Mouse (Mus musculus): ENCODE data around the gene Zbtb17.

Gene Zbtb17

DNA sequence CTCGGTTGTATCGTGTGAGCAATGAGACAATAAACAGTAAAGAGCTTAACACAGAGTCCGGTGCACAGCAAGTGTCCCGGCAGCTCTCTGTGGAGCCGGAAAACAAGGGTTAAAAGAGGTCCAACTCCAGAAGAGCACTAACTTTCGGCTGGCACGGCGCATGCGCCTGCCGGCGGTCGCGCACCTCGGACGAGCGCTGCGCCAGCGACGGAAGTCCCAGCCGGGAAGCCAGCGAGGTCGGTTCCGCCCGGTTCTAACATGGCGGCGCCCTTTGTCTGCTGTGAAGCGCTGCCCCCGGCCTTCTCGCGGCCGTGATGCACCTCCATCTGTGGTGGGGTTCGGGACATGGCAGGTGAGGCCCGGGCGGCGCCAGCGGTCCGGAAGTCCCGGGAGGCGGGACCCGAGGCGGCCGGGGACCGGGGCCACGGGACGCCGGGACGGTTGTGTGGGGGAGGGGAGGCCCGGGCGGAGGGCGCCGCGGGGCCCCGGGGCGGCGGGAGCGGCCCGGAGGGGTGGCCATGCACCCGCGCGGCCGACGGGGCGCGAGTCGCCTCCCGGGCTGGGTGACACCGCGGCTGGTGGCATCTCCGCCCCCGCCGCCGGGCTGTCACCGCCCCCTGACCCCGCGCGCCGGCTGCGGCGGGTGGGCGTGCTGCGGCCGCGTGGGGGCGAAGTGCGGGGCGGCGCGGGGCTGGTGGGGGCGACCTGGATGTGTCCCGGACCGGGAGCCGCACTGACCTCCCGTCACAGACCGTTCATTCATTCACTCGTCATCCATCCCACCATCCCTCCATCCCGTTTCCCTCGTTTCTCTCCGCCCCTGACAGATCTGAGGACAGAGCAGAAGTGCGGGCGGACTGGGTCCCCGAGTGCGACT, at the start of gene Zbtb17:
Gene Zbtb17, plus strand, starts transcription at position 204 of the 877 bp plus-strand sequence.
- DNase-seq (ENCODE audit: low spot score in 2 of 2) = peak; percentile 84 to 90

DNA sequence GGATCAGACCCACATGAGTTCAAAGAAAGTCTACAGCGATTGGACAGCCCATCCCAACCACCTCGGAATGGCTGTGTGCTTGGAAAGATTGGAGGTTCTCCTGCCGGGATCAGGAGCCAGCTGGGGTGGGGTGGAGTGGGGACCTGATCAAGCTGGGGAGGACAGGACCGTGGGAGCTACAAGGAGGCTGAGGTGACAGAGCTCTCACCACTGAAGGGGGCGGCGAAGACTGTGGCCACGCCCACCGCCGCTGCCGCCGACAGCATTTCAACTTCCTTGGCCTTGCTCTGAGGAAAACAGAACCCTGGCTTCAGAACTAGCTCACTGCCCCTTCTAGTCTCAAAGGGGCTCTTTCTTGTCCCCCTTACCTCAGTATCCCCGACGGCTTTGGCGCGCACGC, 49.7 kb upstream of the Zbtb17 start:
- DNase-seq (ENCODE audit: low spot score in 2 of 2) = no peak

DNA sequence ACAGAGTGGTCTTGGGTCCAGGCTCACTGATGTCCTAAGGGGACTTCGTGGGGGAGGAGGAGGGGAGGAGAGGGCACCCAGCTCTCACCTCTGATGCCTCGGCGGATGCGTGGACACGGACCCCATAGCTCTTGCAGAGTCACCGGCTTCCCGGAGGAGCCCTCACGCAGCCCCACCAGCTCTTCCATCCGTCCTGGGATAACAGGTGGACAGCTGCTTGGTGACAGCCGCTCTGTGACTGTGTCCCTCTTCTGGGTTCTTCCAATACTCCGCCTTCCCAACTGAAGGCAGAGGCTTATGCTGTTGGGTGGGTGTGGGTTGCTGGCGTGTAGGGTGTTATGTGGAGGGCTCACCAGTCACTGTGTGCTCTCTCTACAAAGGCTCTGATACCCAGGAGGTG, 46.6 kb upstream of the Zbtb17 start:
- no peak for DNase-seq (ENCODE audit: low spot score in 2 of 2)

DNA sequence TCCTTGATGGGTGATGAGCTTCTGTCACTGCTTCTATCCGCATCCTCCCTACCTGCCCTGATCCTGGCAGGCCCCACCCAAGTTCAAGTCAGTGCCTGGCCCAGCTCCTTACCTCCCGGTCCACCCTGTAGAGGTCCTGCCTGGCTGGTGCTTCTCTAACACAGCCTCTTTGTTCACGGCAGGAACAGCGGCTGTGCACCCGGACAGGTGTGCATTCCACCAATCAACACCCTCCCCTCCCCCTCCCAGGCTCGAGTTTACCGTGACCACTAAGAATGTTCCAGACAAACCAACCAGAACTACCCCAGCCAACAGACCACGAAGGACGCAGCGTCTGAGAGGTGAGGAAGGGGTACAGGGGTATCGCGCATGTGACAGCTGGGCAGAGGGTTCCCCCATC, 45.9 kb upstream of the Zbtb17 start, which contains the start of gene Clcnka:
Gene Clcnka, minus strand, starts transcription at position 180 of the 400 bp plus-strand sequence.
- no peak for DNase-seq (ENCODE audit: low spot score in 2 of 2)

DNA sequence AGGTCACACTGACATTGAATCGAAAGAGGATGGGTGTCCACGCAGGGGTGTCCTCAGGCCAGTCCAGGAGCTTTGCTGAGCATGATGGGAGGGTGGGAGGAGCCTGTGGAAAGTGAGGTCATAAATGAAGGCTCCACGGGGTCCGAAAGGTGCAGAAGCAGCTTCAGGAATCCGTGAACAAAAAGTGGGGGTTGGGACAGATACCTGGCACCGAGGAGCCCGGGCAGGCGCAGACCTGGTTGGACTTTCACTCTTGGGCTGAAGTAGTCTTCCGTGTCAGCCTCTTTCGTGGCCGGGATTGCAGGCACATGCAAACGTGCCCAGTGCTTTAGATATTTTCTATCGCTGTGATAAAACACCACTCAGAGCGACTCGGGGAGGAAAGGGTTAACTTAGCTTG, 44.3 kb upstream of the Zbtb17 start:
- DNase-seq (ENCODE audit: low spot score in 2 of 2) = no peak

DNA sequence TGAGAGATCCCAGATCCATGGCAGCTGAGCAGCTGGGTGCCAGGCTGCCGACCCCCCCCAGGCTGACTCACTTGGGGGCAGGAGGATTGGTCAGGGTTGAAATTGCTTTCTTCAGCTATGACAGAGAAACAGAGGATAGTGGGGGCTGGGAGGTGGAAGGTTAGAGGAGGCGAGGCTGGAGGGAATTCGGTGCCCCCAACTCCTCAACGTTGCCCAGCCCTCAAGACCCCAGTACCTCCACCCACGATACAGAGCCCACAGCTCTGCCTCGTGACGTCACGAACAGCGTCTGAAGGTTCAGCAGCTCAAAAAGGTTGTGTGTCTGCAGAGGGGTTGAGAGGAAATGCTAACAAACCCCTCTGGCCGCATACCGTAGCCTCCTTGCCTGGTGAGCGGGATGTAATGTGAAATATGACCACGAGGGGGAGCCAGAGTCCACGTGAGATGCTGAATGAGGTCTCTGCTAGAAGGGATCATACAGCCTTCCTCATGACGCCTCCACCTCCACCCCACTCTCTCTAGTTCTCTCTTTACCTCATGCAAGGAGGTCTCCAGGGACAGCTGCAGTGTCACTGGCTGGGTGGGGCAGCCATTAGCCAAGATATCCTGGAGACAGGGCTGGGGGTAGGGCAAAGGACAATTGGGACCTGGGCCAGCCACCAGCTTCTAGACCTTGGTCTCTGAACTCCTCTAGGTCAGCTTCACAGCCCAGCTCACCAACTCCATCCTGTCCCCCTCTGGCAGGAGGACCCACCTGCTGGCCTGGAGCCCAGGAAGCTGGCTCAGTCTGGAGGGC, 39.7 kb upstream of the Zbtb17 start:
- DNase-seq (ENCODE audit: low spot score in 2 of 2) = peak; percentile 85 to 88

DNA sequence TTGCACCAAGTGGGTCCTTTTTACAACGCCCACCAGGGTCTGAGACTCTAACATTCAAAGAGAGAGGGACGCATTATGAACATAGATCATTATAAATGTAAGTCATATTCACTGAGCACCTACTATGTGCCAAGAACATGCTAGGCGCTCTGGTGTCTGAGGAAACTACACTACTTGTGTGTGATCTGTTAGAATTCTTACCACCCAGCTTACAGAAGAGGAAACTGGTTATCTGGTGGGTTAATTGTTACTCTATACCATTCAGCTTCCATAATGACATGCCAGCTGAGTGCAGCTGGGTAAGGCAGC, 39.2 kb upstream of the Zbtb17 start:
- no peak for DNase-seq (ENCODE audit: low spot score in 2 of 2)

DNA sequence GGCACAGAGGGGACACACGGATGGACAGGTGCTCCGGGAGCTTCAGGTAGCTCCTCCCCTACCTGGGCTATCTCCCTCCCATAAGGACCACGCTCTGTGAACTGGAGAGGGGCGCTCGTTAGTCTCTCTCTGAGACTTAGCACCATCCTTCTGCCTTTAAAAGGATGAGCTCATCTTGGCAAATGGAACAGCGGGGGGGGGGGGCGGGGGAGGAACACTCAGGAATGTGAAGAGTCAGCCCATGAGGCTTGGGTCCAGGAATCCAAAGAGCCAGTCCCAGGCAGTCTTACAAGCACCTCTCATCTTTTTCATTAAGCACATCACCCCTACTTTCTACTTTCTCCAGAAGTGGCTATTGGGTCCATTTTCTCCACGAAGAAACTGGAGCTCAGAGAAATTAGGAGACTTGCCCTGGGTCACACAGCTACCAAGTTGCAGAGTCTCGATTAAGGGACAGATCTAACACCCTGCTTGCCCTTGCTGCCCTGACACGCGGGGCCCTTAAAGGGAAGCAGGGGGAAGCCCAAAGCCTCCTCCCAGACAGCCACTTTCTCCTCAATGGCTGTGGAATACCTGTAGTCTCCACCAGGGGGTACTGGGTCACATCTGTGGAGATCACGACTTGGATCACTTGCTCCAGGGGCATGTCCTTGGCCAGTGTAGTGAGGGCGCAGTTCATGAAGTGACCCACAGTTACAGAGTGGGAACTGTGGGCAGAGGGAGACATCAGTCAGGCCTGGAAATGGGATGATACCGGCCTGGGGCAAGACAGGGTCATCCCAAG, 37.7 kb upstream of the Zbtb17 start:
- DNase-seq (ENCODE audit: low spot score in 2 of 2) = peak in 1 of 2 experiments; percentile 47

DNA sequence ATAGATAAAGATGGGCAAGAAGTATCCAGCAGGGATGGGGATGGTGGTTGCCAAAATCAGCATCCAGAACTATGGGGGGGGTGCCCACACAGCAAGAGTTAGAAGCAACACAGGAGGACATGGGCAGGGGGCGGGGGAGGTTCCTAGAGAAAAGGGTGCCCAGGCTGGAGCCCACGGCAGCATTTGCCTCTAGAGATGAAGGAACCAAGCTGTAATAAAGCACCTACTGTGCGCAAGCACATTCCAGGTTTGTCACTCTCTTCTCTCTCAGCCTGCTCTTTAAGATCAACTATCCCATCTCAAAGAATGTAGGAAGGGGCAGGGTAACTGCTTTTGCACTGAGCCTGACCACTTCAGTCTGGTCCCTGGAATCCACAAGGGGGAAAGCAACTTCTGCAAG, 35.9 kb upstream of the Zbtb17 start:
- no peak for DNase-seq (ENCODE audit: low spot score in 2 of 2)

DNA sequence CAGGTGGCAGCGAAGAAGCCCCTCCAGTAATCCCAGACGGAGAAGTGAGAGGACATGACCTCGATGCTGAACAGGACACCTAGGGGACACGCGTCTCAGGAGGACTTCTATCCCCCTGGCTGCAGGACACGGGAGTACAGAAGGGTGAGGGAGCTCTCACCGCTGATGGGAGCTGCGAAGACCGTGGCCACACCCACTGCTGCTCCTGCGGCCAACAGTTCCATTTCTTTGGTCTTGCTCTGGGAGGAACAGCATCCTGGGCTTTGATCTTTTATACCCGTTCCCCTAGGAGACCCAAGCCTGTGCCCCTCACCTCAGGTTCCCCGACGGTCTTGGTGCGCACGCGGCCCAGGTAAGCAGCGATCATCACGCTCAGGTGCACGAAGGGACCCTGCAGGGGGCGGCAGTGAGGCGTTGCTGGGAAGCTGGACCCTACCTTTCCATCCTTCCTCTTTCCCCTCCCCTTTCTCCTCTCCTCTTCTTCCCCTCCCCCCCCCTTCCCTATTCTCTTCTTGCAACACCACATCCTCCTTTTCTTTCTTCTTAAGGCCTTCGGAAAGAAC, 32.9 kb upstream of the Zbtb17 start:
- DNase-seq (ENCODE audit: low spot score in 2 of 2) = no peak

DNA sequence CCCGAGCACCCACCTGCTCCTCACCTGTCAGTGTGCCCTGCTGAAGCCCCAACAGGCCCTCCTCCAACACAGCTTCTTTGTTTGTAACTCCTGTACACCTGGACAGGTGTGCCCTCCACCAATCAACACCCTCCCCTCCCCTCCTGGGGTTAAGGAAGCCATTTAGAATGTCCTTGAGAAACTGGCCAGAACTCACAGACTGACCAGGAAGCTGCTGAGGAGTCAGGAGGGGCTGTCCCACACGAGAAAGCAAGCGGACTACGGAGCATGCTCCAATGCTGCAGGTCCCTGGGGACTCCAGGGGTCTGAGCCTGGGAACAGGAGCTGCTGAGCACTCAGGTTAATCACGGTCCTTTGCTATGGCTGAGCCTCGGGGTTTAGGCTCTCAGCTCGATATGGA, 28.5 kb upstream of the Zbtb17 start, which contains the start of gene Clcnkb:
Gene Clcnkb, minus strand, starts transcription at position 91 of the 400 bp plus-strand sequence.
- no peak for DNase-seq (ENCODE audit: low spot score in 2 of 2)

DNA sequence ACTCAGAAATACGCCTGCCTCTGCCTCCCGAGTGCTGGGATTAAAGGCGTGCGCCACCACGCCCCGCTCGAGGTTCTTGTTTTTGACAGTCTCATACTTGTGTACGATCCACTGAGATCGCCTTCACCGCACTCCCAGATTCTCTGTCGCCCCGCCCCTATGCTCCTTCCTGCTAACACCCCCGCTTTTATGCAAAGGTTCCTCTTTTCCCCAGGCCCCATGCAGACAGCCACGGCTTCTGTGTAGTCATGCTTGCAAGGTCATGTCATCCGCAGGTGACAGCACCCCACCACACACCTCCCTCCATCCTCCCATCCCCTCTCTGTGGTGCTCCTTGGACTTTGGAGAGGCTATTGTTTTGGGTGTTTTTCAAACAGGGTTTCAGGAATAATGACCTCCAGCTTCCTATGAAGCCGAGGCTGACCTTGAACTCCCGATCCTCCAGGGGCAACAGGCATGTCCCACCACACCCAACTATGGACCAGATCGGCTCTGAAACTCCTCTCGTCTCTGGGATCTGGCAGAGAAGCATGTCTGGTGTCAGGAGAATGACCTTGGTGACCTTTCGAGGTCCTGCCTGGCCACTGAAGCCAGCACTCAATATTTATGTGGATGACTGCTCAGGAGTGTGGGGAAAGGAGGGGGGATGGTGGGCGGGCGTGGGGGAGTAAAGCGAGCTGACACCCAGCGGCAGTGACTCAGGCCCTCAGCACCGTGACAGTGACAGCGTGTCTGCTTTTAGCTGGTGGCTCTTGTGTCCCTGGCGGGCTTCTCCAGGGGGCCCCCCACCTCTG, 24.9 kb upstream of the Zbtb17 start:
- DNase-seq (ENCODE audit: low spot score in 2 of 2) = no peak

DNA sequence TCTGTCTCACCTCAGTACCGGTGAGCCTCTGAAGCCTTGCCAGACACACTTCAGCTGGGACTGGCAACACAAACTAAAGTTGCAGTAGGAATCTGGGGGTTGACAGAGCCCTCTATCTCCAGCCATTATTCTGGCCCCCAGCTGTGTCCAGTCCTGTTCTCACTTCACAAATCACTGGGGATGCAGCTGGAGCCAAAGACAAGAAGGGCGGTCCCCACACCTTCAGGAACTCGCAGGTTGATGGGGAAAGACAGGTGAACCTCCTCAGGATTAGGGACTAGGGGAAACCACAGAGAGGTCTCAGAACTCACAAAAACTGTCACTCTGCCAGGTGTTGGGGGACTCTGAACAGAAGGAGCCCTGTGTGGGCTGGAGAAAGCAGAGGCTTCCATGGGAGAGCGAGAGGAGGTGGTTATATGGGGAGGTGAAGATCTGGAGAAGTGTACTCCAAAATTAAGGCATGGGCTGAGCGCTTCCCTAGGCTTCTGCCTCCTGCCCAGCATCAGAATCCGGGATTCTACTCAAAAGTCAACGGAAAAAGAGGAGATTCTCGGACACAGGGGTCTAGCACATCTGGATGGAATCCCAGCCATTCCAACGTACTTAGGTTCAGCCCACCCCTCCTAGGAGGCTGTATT, 24.1 kb upstream of the Zbtb17 start, which contains the start of gene Hspb7:
Gene Hspb7, plus strand, starts transcription at position 588 of the 638 bp plus-strand sequence.
- DNase-seq (ENCODE audit: low spot score in 2 of 2) = no peak

DNA sequence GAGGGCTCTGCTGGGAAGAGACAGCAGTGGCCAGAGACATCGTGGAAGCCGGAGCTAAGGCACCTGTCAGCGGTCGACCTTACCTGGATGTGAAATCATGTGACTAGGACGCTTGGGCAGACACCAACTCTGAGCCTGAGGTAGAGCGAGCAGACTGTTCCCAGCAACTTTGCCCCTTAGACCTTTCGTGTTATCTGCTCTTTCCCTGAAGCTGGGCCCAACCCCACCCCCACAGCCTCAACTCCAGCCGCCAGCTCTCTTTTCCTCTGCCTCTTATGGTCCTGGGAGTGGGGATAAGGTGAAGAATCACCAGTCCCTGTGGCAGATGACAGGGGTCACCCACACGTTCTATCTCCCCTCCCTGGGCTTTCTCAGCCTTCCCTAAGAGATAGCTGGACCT, 23.6 kb upstream of the Zbtb17 start:
- DNase-seq (ENCODE audit: low spot score in 2 of 2) = no peak

DNA sequence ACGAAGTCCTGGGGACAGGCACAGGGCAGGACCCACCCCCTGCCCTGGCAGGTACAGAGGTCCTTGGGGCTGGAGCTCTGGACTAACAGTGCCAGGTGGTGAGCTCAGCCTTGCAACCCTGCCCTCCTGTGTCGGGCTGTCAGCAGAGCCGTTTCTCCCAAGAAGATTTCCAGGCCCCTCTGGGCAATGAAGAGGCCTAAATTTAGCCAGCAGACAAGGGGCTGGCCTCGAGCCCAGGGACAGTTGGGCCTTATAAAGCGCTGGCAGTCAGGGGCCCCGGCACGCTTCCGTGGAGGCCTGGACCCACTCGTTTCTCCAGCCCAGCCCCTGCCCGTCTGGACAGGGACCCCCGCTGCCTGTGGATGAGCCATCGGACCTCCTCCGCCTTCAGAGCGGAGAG, 23.0 kb upstream of the Zbtb17 start:
- DNase-seq (ENCODE audit: low spot score in 2 of 2) = peak in 1 of 2 experiments; percentile 58

DNA sequence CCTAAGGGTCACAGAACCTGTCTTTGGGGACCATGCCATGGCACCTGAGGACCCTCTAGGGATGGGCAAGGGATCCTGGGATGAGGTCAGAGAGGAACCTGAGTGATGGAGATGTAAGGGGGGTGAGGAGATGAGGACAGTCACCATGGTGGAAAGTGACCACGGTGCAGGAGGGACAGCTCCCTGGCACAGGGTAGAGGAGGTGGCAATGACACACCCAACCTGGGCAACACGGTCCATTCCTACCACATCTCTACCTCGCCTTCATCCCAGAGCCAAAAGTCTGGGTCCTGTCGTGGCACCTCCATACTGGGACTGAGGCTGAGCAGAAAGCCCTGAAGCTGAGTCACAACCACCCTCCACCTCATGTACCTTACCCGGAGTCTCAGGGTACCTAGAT, 21.6 kb upstream of the Zbtb17 start:
- no peak for DNase-seq (ENCODE audit: low spot score in 2 of 2)

DNA sequence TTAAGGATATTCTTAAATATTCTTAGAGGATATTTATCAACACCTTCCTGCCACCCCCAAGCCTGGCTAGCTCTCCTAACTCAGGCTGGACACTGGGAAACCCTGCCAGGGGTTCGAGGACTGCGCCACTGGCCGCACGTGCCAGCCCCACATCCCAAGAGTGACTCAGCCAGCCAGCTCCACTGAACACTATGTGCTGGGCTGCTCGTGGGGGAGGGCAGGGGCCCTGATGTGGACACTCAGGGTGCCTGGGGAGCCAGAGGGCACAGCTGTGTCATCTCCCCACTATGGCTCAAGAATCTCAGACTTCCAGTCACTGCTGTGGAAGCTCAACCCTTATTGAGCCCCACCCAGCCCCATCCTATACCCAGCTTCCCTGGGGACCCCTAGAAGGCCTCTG, 21.2 kb upstream of the Zbtb17 start:
- no peak for DNase-seq (ENCODE audit: low spot score in 2 of 2)

DNA sequence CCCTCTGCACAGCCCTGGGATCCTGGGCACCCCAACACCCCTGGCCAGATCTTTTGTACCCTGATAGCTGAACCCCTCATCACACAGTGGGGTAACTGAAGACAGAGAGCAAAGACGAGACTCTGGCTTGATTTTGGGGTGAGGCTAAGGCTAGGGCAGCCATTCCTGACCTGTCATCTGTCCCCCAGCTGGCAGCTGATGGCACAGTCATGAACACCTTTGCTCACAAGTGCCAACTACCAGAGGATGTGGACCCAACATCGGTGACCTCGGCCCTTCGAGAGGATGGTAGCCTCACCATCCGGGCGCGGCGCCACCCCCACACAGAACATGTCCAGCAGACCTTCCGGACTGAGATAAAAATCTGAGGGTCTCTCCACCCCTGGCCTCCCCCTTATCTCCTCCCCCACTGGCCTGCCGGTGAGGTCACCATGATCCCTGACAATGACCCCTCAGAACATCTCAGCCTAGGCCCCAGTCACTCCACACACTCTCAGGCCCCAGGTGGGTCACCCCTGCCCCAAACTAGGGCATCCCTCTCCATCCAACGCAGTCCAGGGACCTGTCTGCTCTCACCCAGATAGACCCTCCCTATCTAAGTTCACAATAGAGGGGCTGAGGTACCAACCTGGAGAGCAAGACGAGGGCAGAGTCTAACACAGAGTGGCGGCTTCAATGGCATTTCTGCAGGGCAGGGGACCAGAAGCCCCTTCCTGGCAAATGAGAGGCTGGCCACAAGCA, 20.6 kb upstream of the Zbtb17 start:
- DNase-seq (ENCODE audit: low spot score in 2 of 2) = no peak

Measured in urinary bladder, postnatal 36 days (tissue).